Mouse (Mus musculus): ENCODE data around the gene Ammecr1. TPM values are rescaled to one million over a fixed set of nuclear protein-coding genes. Genes with fewer than 3 reads are reported as not detected.

Ammecr1 gene
- polyA plus RNA-seq, 1 experiment from 2014 or later, result 12.8 TPM

GRCm38 (mm10) chrX:142813146-142813545, 153.4 kb downstream of the Ammecr1 start:
- Histone ChIP-seq H3K36me3 (ENCODE audit: control insufficient read depth, insufficient read depth, low read length) (peaks cover 7% of the 10 kb centered on the region; the same call in 1 of the 2 replicates), H3K4me1 (replicated peaks; ENCODE audit: control insufficient read depth, insufficient read depth, low read length) (no peaks in the 10 kb centered on the region), H3K4me2 (ENCODE audit: low read length) (no peak overlapping the region), H3K27me3 (replicated peaks; ENCODE audit: control insufficient read depth, insufficient read depth, low read length) (no peaks in the 10 kb centered on the region), H3K9me3 (ENCODE audit: control insufficient read depth, low read length) (no peaks in the 10 kb centered on the region), H3K4me3 (ENCODE audit: low read depth, low read length) (no peak overlapping the region), H3K27ac (ENCODE audit: low read depth) (no peak overlapping the region), H3K9ac (ENCODE audit: low read length) (no peak overlapping the region)
- ATAC-seq (replicated peaks; ENCODE audit: low FRiP score, low TSS enrichment, low read depth) (no peak; the same call in 1 of the 2 replicates), DNase-seq (ENCODE audit: low spot score) (no peak)
- 23% methylated on average over 6 of the region's 6 CpGs for WGBS

- Histone ChIP-seq H3K27me3 (replicated peaks; ENCODE audit: control insufficient read depth, insufficient read depth, low read length) (no peaks in the 10 kb centered on the region), H3K36me3 (ENCODE audit: control insufficient read depth, insufficient read depth, low read length) (peaks cover 7% of the 10 kb centered on the region; the same call in 1 of the 2 replicates), H3K4me2 (ENCODE audit: low read length) (no peak overlapping the region), H3K9me3 (ENCODE audit: control insufficient read depth, low read length) (no peaks in the 10 kb centered on the region), H3K4me3 (ENCODE audit: low read depth, low read length) (no peak overlapping the region), H3K27ac (ENCODE audit: low read depth) (no peak overlapping the region), H3K9ac (ENCODE audit: low read length) (no peak overlapping the region), H3K4me1 (replicated peaks; ENCODE audit: control insufficient read depth, insufficient read depth, low read length) (no peaks in the 10 kb centered on the region)
- DNase-seq (ENCODE audit: low spot score) (peak; percentile 65), ATAC-seq (replicated peaks; ENCODE audit: low FRiP score, low TSS enrichment, low read depth) (0 out of 2 replicates have a peak, but pooled peaks have one; percentile 48)
- WGBS, result 37% methylated on average over 9 of the region's 9 CpGs
These were observed 158.1 kb downstream of the Ammecr1 start for GRCm38 (mm10) chrX:142808411-142808810.

GRCm38 (mm10) chrX:142806620-142807061, 159.9 kb downstream of the Ammecr1 start:
- no peaks in the 10 kb centered on the region for H3K4me1 ChIP-seq (replicated peaks; ENCODE audit: control insufficient read depth, insufficient read depth, low read length)
- WGBS, result 47% methylated on average over 10 of the region's 10 CpGs
- H3K4me3 ChIP-seq (ENCODE audit: low read depth, low read length), result no peak overlapping the region
- DNase-seq (ENCODE audit: low spot score) (peak; percentile 54), ATAC-seq (replicated peaks; ENCODE audit: low FRiP score, low TSS enrichment, low read depth) (0 out of 2 replicates have a peak, but pooled peaks have one; percentile 58)
- peaks cover 7% of the 10 kb centered on the region; the same call in 1 of the 2 replicates for H3K36me3 ChIP-seq (ENCODE audit: control insufficient read depth, insufficient read depth, low read length)
- H3K4me2 ChIP-seq (ENCODE audit: low read length), result no peak overlapping the region
- no peaks in the 10 kb centered on the region for H3K27me3 ChIP-seq (replicated peaks; ENCODE audit: control insufficient read depth, insufficient read depth, low read length)
- H3K9me3 ChIP-seq (ENCODE audit: control insufficient read depth, low read length), result no peaks in the 10 kb centered on the region
- H3K9ac ChIP-seq (ENCODE audit: low read length), result no peak overlapping the region
- H3K27ac ChIP-seq (ENCODE audit: low read depth), result no peak overlapping the region

- Histone ChIP-seq H3K36me3 (ENCODE audit: control insufficient read depth, insufficient read depth, low read length) (peaks cover 7% of the 10 kb centered on the region; the same call in 1 of the 2 replicates), H3K9ac (ENCODE audit: low read length) (no peak overlapping the region), H3K27ac (ENCODE audit: low read depth) (no peak overlapping the region), H3K9me3 (ENCODE audit: control insufficient read depth, low read length) (no peaks in the 10 kb centered on the region), H3K4me2 (ENCODE audit: low read length) (no peak overlapping the region), H3K27me3 (replicated peaks; ENCODE audit: control insufficient read depth, insufficient read depth, low read length) (no peaks in the 10 kb centered on the region), H3K4me3 (ENCODE audit: low read depth, low read length) (no peak overlapping the region), H3K4me1 (replicated peaks; ENCODE audit: control insufficient read depth, insufficient read depth, low read length) (no peaks in the 10 kb centered on the region)
- DNase-seq (ENCODE audit: low spot score) (no peak), ATAC-seq (replicated peaks; ENCODE audit: low FRiP score, low TSS enrichment, low read depth) (no peak)
- 69% methylated on average over 6 of the region's 6 CpGs for WGBS
These were observed 160.4 kb downstream of the Ammecr1 start for GRCm38 (mm10) chrX:142806126-142806525.

- no peaks in the 10 kb centered on the region for H3K27me3 ChIP-seq (replicated peaks; ENCODE audit: control insufficient read depth, insufficient read depth, low read length)
- no peak for DNase-seq (ENCODE audit: low spot score)
- H3K9me3 ChIP-seq (ENCODE audit: control insufficient read depth, low read length), result no peaks in the 10 kb centered on the region
- no peak overlapping the region for H3K4me3 ChIP-seq (ENCODE audit: low read depth, low read length)
- H3K4me2 ChIP-seq (ENCODE audit: low read length), result no peak overlapping the region
- H3K4me1 ChIP-seq (replicated peaks; ENCODE audit: control insufficient read depth, insufficient read depth, low read length), result no peaks in the 10 kb centered on the region
- 85% methylated on average over 3 of the region's 3 CpGs for WGBS
- H3K27ac ChIP-seq (ENCODE audit: low read depth), result no peak overlapping the region
- ATAC-seq (replicated peaks; ENCODE audit: low FRiP score, low TSS enrichment, low read depth), result no peak
- H3K9ac ChIP-seq (ENCODE audit: low read length), result no peak overlapping the region
- peaks cover 3% of the 10 kb centered on the region for H3K36me3 ChIP-seq (ENCODE audit: control insufficient read depth, insufficient read depth, low read length)
These were observed 161.9 kb downstream of the Ammecr1 start for GRCm38 (mm10) chrX:142804596-142804995.

Small RNAs within 50 kb of the gene (microRNA-seq; reads per million reads assigned to microRNA genes)
- not detected for gene Gm44351

Other genes starting within 250 kb of the Ammecr1 start
- 0.39 and 0.55 TPM in 2 replicates for gene Rtl9, start 132.9 kb upstream of the Ammecr1 start, polyA plus RNA-seq (2014; fragmentation: Nextera tagmentation; extraction: Ambion mirVana)